Mouse (Mus musculus) heart, adult 2 months (tissue): ENCODE measurements at regions not wholly inside any gene's neighbourhood (a gene's known extent, or its start where the extent isn't known, plus 50 kb on each side); places are given as distances from the start of the nearest gene placed in this dataset.

Experiments
- DNase-seq, 2 experiments: peaks; one replicate each; pipeline ENCODE4 v3.0.0; 2021
- H3K27ac ChIP-seq: fragments of 200-600 bp; 2 replicates; pipeline ENCODE4 v1.8.1; 2022
- H3K27me3 ChIP-seq: fragments of 200-500 bp; 2 replicates; pipeline ENCODE4 v1.6.1; 2012; ENCODE audit warnings: mild to moderate bottlenecking, low read length, inconsistent platforms, mixed read lengths; ENCODE audit not compliant: control insufficient read depth, insufficient read depth
- H3K36me3 ChIP-seq: fragments of 200-500 bp; 2 replicates; pipeline ENCODE4 v1.6.1; 2012; ENCODE audit warnings: low read length, inconsistent platforms; ENCODE audit not compliant: control insufficient read depth, insufficient read depth
- H3K4me1 ChIP-seq: fragments of 200-500 bp; 2 replicates; pipeline ENCODE4 v1.6.1; 2011; ENCODE audit warnings: low read length; ENCODE audit not compliant: control insufficient read depth, insufficient read depth
- H3K4me3 ChIP-seq: fragments of 200-600 bp; 2 replicates; pipeline ENCODE4 v1.8.1; 2022
- H3K79me2 ChIP-seq: fragments of 200-500 bp; replicated peaks from 2 replicates; pipeline ENCODE4 v1.6.1; 2012; ENCODE audit warnings: mild to moderate bottlenecking, inconsistent platforms, low read length, moderate library complexity, mixed read lengths; ENCODE audit not compliant: control insufficient read depth, insufficient read depth
- H3K9ac ChIP-seq: fragments of 200-500 bp; 2 replicates; pipeline ENCODE4 v1.6.1; 2012; ENCODE audit warnings: low read depth, mild to moderate bottlenecking, control low read depth, inconsistent platforms, low read length, mixed read lengths
- CTCF ChIP-seq: fragments of 200-600 bp; IDR thresholded peaks from 2 replicates; pipeline ENCODE4 v1.8.1; 2022; ENCODE audit warnings: antibody characterized with exemption, mild to moderate bottlenecking, moderate library complexity
- EP300 ChIP-seq: fragments of 200-500 bp; IDR thresholded peaks from 2 replicates; pipeline ENCODE4 v1.6.1; 2011; ENCODE audit warnings: low read depth, low read length, control low read depth; ENCODE audit not compliant: insufficient read depth
- POLR2A ChIP-seq: fragments of 200-500 bp; IDR thresholded peaks from 2 replicates; pipeline ENCODE4 v1.6.1; 2011; ENCODE audit warnings: mild to moderate bottlenecking, low read depth, low read length, control low read depth; ENCODE audit not compliant: insufficient read depth
- WGBS: fragments of 180-500 bp; shearing (Covaris S2); methylation state at CpG from one replicate; pipeline ENCODE4 v1.1.7; 2018; 5-methylcytosine and 5-hydroxymethylcytosine counted together
- intact Hi-C: fragments of 180-260 bp; cut with DNase I; formaldehyde crosslinking; loops from one replicate; pipeline ENCODE4 v1.15.1; 2025

DNA sequence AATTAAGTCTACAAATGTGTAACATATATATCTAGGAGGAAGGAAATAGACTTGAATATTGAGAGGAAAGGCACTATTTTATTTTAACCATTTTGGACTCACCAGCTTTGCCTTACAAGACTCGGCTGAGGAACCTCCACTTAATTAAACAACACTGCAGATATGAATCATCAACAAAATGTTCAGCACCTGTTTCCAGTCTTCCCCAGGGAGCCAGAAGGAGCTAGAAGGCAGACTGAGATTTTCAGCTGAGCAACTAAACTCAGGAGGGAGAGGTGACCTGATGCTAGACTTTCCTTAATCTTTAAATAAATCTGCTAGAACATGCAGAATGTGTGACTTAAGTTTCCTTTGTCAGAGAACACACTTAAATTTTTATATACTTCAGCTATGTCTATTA, 478.4 kb downstream of the Etv1 start:
- no peak for DNase-seq
- no peaks in the 10 kb centered on the region for H3K27me3 ChIP-seq
- H3K36me3 ChIP-seq: no peaks in the 10 kb centered on the region
- H3K4me3 ChIP-seq: no peak overlapping the region
- WGBS: 33% methylated on average over 1 of the region's 1 CpGs
- H3K9ac ChIP-seq: no peak overlapping the region
- no peak overlapping the region for H3K27ac ChIP-seq
- intact Hi-C loops: no loop called here
- no peaks in the 10 kb centered on the region for H3K79me2 ChIP-seq
- no peaks in the 10 kb centered on the region for H3K4me1 ChIP-seq
- TF ChIP-seq POLR2A (no peak), CTCF (no peak), EP300 (no peak)

DNA sequence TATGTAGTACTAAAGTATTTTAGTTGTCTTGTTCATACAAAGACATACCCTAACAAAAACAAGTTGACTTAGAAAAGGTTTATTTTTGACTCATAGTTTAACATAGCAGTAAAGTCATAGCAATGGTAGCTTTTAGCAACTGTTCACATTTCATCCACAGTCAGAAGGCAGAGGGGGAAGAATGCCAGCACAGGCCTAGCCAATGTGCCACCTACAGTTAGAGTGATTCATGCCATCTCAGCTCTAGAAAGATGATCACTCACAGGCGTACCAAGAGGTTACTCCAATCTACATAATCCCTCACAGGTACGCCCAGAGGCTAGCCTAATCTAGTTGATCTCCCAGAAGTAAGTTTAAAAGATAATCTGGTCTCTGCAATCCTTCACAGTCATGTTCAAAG, 510.5 kb downstream of the Etv1 start:
- TF ChIP-seq POLR2A (no peak), EP300 (no peak), CTCF (no peak)
- Histone ChIP-seq H3K27me3 (no peaks in the 10 kb centered on the region), H3K4me3 (no peak overlapping the region), H3K4me1 (no peaks in the 10 kb centered on the region), H3K36me3 (no peaks in the 10 kb centered on the region), H3K27ac (no peak overlapping the region), H3K9ac (no peak overlapping the region), H3K79me2 (no peaks in the 10 kb centered on the region)
- no peak for DNase-seq
- WGBS: 75% methylated on average over 2 of the region's 2 CpGs
- intact Hi-C loops: no loop called here

DNA sequence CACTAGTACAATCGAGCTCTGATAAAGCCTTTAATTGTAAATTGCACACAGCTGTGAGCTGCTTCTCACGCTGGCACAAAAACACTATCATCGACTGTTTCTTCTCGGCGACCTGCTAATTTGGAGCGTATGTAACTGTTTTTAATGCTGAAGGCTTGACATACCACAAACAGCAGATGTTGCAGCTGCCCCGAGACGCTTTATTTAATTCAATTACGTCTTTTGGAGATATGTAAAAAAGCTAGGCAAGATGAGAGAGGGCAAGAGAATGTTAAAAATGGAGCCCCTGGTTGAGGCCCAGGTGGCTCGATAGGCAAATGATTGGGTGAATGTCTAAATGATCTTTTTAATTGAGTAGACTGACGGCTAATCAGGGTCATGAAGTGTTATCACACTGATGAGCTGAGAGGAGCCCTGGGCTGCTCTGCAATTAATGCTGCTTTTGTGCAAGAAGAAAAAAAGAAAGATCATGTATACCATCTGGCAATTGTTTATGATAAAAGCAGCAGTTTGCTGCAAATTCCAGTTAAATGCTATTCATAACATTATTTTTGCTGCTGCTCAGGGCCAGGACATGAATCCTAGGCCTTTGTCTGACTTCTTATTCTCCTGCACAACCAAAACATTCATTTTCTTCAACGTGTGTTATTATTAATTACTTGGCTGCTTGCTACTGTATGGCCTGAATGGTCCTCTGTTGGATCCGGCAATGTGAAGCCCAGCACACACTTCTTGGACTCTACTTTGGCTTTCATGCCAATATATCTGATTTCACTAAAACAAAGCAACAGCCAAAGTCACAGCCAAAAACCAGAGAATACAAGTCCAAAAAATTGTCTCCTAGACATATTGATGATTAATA, 522.4 kb downstream of the Etv1 start:
- H3K4me1 ChIP-seq: no peaks in the 10 kb centered on the region
- DNase-seq: no peak
- H3K27ac ChIP-seq: no peak overlapping the region
- TF ChIP-seq CTCF: no peak
- TF ChIP-seq POLR2A: no peak
- no peak for TF ChIP-seq EP300
- intact Hi-C loops: no loop called here
- 68% methylated on average over 13 of the region's 13 CpGs for WGBS
- no peaks in the 10 kb centered on the region for H3K36me3 ChIP-seq
- H3K9ac ChIP-seq: no peak overlapping the region
- no peaks in the 10 kb centered on the region for H3K79me2 ChIP-seq
- H3K4me3 ChIP-seq: no peak overlapping the region
- H3K27me3 ChIP-seq: no peaks in the 10 kb centered on the region

DNA sequence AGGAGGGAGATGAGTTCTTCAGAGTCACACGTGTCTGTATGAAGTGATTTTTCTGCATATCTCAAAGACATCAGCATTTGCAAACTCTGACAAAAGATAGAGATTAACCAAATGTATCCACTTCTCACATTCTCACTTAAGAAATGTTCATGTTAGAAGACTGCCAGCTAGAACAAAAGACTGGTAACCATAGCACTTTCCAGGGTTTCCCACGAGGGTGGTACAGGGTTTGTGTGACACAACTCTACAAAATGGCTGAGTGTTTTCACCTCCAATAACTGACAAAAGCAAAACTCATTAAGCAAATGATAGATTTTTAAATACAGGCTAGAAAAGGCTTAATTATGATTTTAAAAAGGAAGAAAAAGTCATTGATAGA, 523.0 kb downstream of the Etv1 start:
- DNase-seq: no peak
- no peaks in the 10 kb centered on the region for H3K27me3 ChIP-seq
- H3K4me3 ChIP-seq: no peak overlapping the region
- no peak overlapping the region for H3K27ac ChIP-seq
- intact Hi-C loops: no loop called here
- TF ChIP-seq POLR2A (no peak), EP300 (no peak), CTCF (no peak)
- no peaks in the 10 kb centered on the region for H3K4me1 ChIP-seq
- H3K36me3 ChIP-seq: no peaks in the 10 kb centered on the region
- 67% methylated on average over 2 of the region's 2 CpGs for WGBS
- no peaks in the 10 kb centered on the region for H3K79me2 ChIP-seq
- H3K9ac ChIP-seq: no peak overlapping the region

DNA sequence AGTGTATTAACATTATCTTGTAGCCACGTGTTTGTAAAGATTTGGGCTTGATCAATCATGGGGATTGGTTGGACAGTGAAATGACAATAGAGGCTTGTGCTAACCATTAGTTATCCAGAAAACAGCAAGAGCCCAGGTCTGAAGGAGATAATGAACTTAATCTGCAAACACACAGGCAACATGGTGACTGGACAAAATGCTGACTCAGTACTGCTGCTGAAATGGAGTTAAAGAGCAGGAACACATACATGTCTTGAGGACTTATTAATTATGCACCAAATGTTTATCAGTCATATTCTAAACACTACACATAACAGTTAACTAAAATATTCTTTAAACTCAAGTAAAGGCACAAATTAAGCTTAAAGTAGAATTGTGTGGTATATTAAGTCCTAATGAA, 528.6 kb downstream of the Etv1 start:
- Histone ChIP-seq H3K9ac (no peak overlapping the region), H3K4me1 (no peaks in the 10 kb centered on the region), H3K36me3 (no peaks in the 10 kb centered on the region), H3K27ac (no peak overlapping the region), H3K79me2 (no peaks in the 10 kb centered on the region), H3K27me3 (no peaks in the 10 kb centered on the region), H3K4me3 (no peak overlapping the region)
- no peak for DNase-seq
- WGBS: 70% methylated on average over 1 of the region's 1 CpGs
- TF ChIP-seq CTCF (no peak), EP300 (no peak), POLR2A (no peak)
- intact Hi-C loops: no loop called here

DNA sequence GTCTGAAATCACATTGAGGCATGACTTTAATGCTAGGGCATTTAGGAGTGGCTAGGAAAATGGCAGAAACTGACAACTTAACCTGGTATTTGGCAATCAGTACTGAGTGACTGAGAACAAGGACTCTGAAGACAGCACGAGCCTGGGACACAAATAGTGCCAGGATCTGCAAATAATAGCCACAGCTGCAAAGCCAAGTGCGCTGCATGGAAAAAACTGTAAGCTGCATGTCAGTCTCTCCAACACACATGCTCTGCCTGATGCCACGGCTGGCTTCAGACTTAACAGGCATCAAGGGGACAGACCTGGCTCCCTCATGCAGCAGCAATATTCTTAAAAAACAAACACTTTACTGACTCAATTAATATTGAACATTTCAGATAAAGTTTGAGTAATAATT, 530.7 kb downstream of the Etv1 start:
- no peaks in the 10 kb centered on the region for H3K79me2 ChIP-seq
- TF ChIP-seq CTCF (no peak), POLR2A (no peak)
- 54% methylated on average over 3 of the region's 3 CpGs for WGBS
- H3K4me1 ChIP-seq: no peaks in the 10 kb centered on the region
- intact Hi-C loops: no loop called here
- H3K9ac ChIP-seq: no peak overlapping the region
- H3K27ac ChIP-seq: no peak overlapping the region
- no peaks in the 10 kb centered on the region for H3K27me3 ChIP-seq
- H3K36me3 ChIP-seq: no peaks in the 10 kb centered on the region
- no peak for DNase-seq
- H3K4me3 ChIP-seq: no peak overlapping the region
